Mouse (Mus musculus): ENCODE data around the gene Meis2.

- TF ChIP-seq POLR2A (IDR thresholded peaks at IDR 0.05; ENCODE audit: borderline replicate concordance, extremely low read depth, insufficient read depth, insufficient read length, poor library complexity, severe bottlenecking) (no peak), CTCF (IDR thresholded peaks at IDR 0.05; ENCODE audit: borderline replicate concordance, extremely low read depth, insufficient read depth, insufficient read length) (no peak)
These were observed 211.4 kb downstream of the Meis2 start for GRCm38 (mm10) chr2:115854007-115854827.
